Mouse (Mus musculus): Measurements from ENCODE around the gene Ptpn12. TPM values are rescaled to one million over a fixed set of nuclear protein-coding genes. Genes with fewer than 3 reads are reported as not detected.
"Not testable (repeated sequence)": the region's sequence is repeated elsewhere in the genome, so short reads cannot be mapped to it uniquely, and the experiment has no call there.

Gene Ptpn12
- total RNA-seq, 1 experiment from 2014 or later, result 54.2 TPM

- peak; percentile 98 for DNase-seq
These were observed 103.9 kb downstream of the Ptpn12 start for GRCm38 (mm10) chr5:20951666-20952281.

- peak; percentile 77 for DNase-seq
These were observed 104.7 kb downstream of the Ptpn12 start for GRCm38 (mm10) chr5:20950855-20951650.

GRCm38 (mm10) chr5:20950516-20950854 is 105.2 kb downstream of the Ptpn12 start:
- DNase-seq, result no peak

GRCm38 (mm10) chr5:20950093-20950492 is 105.6 kb downstream of the Ptpn12 start:
- no peak for DNase-seq

GRCm38 (mm10) chr5:20946906-20947305 is 108.8 kb downstream of the Ptpn12 start:
- DNase-seq, result no peak

GRCm38 (mm10) chr5:20944961-20945748 is 110.6 kb downstream of the Ptpn12 start:
- peak; percentile 30 for DNase-seq

GRCm38 (mm10) chr5:20943791-20944190 is 111.9 kb downstream of the Ptpn12 start:
- not testable (repeated sequence) for DNase-seq

GRCm38 (mm10) chr5:20942523-20942922 is 113.2 kb downstream of the Ptpn12 start:
- no peak for DNase-seq

- DNase-seq, result peak; percentile 50
These were observed 114.5 kb downstream of the Ptpn12 start for GRCm38 (mm10) chr5:20941205-20941604.

- DNase-seq, result no peak
These were observed 115.0 kb downstream of the Ptpn12 start for GRCm38 (mm10) chr5:20940696-20941095.

- DNase-seq, result no peak
These were observed 115.6 kb downstream of the Ptpn12 start for GRCm38 (mm10) chr5:20940040-20940571.

GRCm38 (mm10) chr5:20938523-20938922 is 117.2 kb downstream of the Ptpn12 start:
- no peak for DNase-seq

Other genes with a start within 250 kb of the Ptpn12 start
- 12.5 and 13.8 TPM in 2 replicates for gene Phtf2, start 173.8 kb downstream of the Ptpn12 start, total RNA-seq (2021)
- gene Tmem60, start 173.7 kb downstream of the Ptpn12 start, total RNA-seq (2021), result 22.7 and 23.0 TPM in 2 replicates
- 12.8 and 15.2 TPM in 2 replicates for gene Rsbn1l, start 99.5 kb downstream of the Ptpn12 start, total RNA-seq (2021)
- 5.8 and 6.0 TPM in 2 replicates for gene Gsap, start 130.3 kb upstream of the Ptpn12 start, total RNA-seq (2021)